Mouse (Mus musculus) limb, embryonic 14.5 days (tissue): ENCODE measurements at regions not wholly inside any gene's neighbourhood (a gene's known extent, or its start where the extent isn't known, plus 50 kb on each side); places are given as distances from the start of the nearest gene placed in this dataset.

ENCODE experiments used
- ATAC-seq: fragments of 200-750 bp; cut with Nextera tagmentation; 2 replicates; pipeline ENCODE4 v1.8.0; 2017; ENCODE audit warnings: low read depth, moderate number of reproducible peaks, moderate TSS enrichment; ENCODE audit not compliant: low FRiP score
- DNase-seq: peaks from one replicate; pipeline ENCODE4 v3.0.0-alpha.2; 2015; ENCODE audit warnings: low spot score
- H3K27ac ChIP-seq: fragments of 300-500 bp; sonication (generic); replicated peaks from 2 replicates; pipeline ENCODE4 v1.5.1; 2014; ENCODE audit warnings: low read depth, mild to moderate bottlenecking, low read length, moderate library complexity, mixed read lengths
- H3K27me3 ChIP-seq: fragments of 300-500 bp; sonication (generic); 2 replicates; pipeline ENCODE4 v1.6.1; 2014; ENCODE audit warnings: low read length, mixed read lengths; ENCODE audit not compliant: control insufficient read depth, insufficient read depth
- H3K36me3 ChIP-seq: fragments of 300-500 bp; sonication (generic); 2 replicates; pipeline ENCODE4 v1.6.1; 2014; ENCODE audit warnings: mild to moderate bottlenecking, low read length, moderate library complexity, mixed read lengths; ENCODE audit not compliant: control insufficient read depth, insufficient read depth
- H3K4me1 ChIP-seq: fragments of 300-500 bp; sonication (generic); 2 replicates; pipeline ENCODE4 v1.6.1; 2014; ENCODE audit warnings: antibody characterized with exemption, low read length, mixed read lengths; ENCODE audit not compliant: control insufficient read depth, insufficient read depth
- H3K4me2 ChIP-seq: fragments of 300-500 bp; sonication (generic); replicated peaks from 2 replicates; pipeline ENCODE4 v1.6.1; 2014; ENCODE audit warnings: low read depth, mild to moderate bottlenecking, low read length, moderate library complexity; ENCODE audit not compliant: severe bottlenecking
- H3K4me3 ChIP-seq: fragments of 300-500 bp; sonication (generic); replicated peaks from 2 replicates; pipeline ENCODE4 v1.5.1; 2014; ENCODE audit warnings: low read length
- H3K9ac ChIP-seq: fragments of 300-500 bp; sonication (generic); 2 replicates; pipeline ENCODE4 v1.6.1; 2014; ENCODE audit warnings: mild to moderate bottlenecking, low read depth, low read length, moderate library complexity; ENCODE audit not compliant: severe bottlenecking
- H3K9me3 ChIP-seq: fragments of 300-500 bp; sonication (generic); 2 replicates; pipeline ENCODE4 v1.6.1; 2016; ENCODE audit warnings: low read length; ENCODE audit not compliant: control insufficient read depth
- POLR2A ChIP-seq: fragments of 200-500 bp; IDR thresholded peaks from 2 replicates; pipeline ENCODE4 v1.8.0; 2012; ENCODE audit warnings: inconsistent platforms, mild to moderate bottlenecking, moderate library complexity, borderline replicate concordance; ENCODE audit not compliant: insufficient read depth, insufficient read length; ENCODE audit errors: extremely low read depth
- WGBS: fragments of 180-500 bp; shearing (Covaris S2); extraction: QIAGEN DNeasy Blood & Tissue Kit; methylation state at CpG from one replicate; pipeline ENCODE4 v1.1.7; 2014; 5-methylcytosine and 5-hydroxymethylcytosine counted together

DNA sequence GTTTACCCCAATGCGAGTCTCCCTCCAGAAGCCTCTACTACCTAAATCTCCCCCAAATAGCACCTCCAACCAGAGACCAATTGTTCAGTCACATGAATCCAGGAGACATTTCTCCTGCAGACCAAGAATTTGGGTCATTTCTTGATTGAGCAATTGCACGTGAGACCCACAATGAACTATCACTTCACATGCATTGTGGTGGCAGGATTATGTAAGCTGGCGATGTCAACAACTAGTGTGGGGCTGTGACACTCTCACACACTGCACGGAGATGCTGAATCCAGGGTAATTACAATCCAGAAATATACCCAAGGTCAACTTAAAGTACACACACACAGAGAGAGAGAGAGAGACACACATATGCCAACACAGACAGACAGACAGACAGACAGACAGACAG is 148.5 kb upstream of the Dyrk2 start:
- H3K4me3 ChIP-seq: no peak overlapping the region
- ATAC-seq: no peak
- H3K36me3 ChIP-seq: no peaks in the 10 kb centered on the region
- no peaks in the 10 kb centered on the region for H3K27me3 ChIP-seq
- no peak overlapping the region for H3K4me2 ChIP-seq
- no peak overlapping the region for H3K9ac ChIP-seq
- no peaks in the 10 kb centered on the region for H3K9me3 ChIP-seq
- WGBS: 89% methylated on average over 4 of the region's 4 CpGs
- no peak overlapping the region for H3K27ac ChIP-seq
- H3K4me1 ChIP-seq: no peaks in the 10 kb centered on the region
- no peak for DNase-seq
- TF ChIP-seq POLR2A: no peak

DNA sequence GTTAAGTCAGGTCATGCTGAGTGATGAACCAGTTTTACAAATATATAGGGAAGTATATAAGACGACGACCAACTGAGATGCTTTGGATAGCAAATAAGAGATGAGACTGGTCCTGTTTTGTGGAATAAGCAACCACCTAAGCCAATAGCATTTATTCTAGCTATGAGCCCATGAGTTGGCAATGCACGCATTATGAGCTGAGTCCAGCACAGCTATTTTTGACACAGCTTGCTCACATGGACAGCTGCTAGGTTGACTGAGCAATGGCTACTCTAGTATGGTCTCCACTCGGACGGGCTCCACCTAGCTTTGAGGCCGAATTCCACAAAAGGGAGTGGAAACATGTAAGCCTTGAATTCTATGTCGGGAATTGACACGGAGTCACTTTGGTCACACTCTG is 146.1 kb upstream of the Dyrk2 start:
- H3K4me2 ChIP-seq: no peak overlapping the region
- no peaks in the 10 kb centered on the region for H3K36me3 ChIP-seq
- ATAC-seq: 0 out of 2 replicates have a peak, but pooled peaks have one; percentile 23
- no peak overlapping the region for H3K27ac ChIP-seq
- no peak for DNase-seq
- no peaks in the 10 kb centered on the region for H3K9me3 ChIP-seq
- no peaks in the 10 kb centered on the region for H3K27me3 ChIP-seq
- no peak overlapping the region for H3K9ac ChIP-seq
- H3K4me1 ChIP-seq: peaks cover 8% of the 10 kb centered on the region; the same call in 1 of the 2 replicates
- no peak overlapping the region for H3K4me3 ChIP-seq
- WGBS: 91% methylated on average over 8 of the region's 8 CpGs
- TF ChIP-seq POLR2A: no peak

DNA sequence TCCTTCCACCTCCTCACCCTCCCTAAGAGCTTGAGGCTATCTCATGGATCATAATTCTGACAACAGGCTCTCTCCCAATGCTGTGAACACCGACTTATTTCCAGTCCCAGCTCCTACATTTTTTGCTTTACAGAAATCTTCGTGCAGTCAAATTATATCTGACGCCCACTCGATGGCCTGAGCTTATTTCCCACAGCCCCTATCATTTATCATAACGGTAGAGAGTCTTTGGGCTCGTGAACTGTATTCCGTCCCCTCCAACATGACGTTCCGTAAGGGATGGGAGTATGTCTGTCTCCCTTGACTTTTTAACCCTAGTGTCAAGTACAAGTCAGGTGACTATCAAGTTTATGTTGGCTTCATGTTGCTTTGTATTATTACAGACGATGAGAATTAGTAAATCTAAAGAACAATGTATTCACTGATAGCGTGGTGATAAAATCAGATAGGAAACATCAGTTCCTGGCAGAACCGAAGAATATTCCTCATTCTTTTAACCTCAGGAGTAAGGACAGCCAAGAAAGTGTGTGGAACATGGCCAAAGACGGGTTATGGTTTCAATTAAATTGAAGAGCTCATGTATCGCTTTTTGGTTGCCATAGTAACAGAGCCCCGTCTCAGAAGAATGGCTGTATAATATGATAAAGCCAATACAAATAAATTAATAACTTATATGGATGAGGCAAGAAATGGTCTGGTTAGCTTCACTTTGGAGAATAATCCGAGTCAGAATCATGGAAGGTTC is 145.5 kb upstream of the Dyrk2 start:
- ATAC-seq (peak; percentile 56; the same call in 1 of the 2 replicates), DNase-seq (peak; percentile 92)
- no peaks in the 10 kb centered on the region for H3K27me3 ChIP-seq
- H3K36me3 ChIP-seq: no peaks in the 10 kb centered on the region
- H3K27ac ChIP-seq: no peak overlapping the region
- H3K4me3 ChIP-seq: no peak overlapping the region
- H3K9ac ChIP-seq: no peak overlapping the region
- no peak overlapping the region for H3K4me2 ChIP-seq
- no peaks in the 10 kb centered on the region for H3K9me3 ChIP-seq
- no peak for TF ChIP-seq POLR2A
- peaks cover 13% of the 10 kb centered on the region; the same call in 1 of the 2 replicates for H3K4me1 ChIP-seq
- 57% methylated on average over 16 of the region's 16 CpGs for WGBS

DNA sequence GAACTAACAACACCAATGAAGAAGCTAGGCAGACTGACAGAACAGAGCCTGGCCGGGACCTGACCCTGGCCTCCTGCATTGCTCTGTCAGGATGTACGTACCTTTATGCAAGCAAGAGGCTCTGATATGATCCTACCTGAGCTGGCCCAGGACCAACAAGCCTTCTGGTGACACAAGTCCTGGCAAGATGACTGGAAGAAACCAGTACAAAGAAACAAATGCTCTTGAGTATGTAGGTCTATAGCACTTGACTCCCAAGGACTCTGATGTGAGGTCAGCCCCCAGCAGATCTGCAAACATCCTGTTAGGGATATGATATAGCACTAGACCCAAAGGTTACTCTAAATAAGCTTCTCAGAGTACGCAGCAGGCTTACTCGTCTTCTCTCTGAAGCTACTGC is 144.7 kb upstream of the Dyrk2 start:
- no peaks in the 10 kb centered on the region for H3K9me3 ChIP-seq
- no peak overlapping the region for H3K4me2 ChIP-seq
- no peaks in the 10 kb centered on the region for H3K27me3 ChIP-seq
- ATAC-seq (no peak), DNase-seq (no peak)
- WGBS: 91% methylated on average over 4 of the region's 4 CpGs
- no peaks in the 10 kb centered on the region for H3K36me3 ChIP-seq
- H3K27ac ChIP-seq: no peak overlapping the region
- no peak for TF ChIP-seq POLR2A
- H3K4me3 ChIP-seq: no peak overlapping the region
- no peak overlapping the region for H3K9ac ChIP-seq
- H3K4me1 ChIP-seq: peaks cover 13% of the 10 kb centered on the region

DNA sequence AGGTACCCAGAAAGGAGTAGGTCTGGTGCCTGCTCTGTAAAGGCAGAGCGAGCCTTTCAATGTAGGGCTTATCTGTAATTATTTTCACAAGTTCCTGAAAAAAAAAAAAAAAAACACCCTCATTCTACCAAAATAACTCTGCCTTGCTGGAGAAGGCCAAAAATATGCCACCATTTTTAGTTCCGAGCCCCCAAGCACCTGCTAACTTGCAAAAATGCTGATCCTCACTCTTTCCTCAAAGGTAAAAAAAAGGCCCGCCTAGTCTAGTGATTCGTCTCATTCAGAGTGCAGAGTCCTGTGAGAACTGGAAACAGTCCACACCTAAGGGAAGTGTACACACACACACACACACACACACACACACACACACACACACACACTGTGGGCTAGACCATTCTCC is 143.7 kb upstream of the Dyrk2 start:
- WGBS: 71% methylated on average over 4 of the region's 4 CpGs
- TF ChIP-seq POLR2A: no peak
- Histone ChIP-seq H3K9ac (no peak overlapping the region), H3K9me3 (no peaks in the 10 kb centered on the region), H3K4me3 (no peak overlapping the region), H3K4me1 (peaks cover 18% of the 10 kb centered on the region), H3K27me3 (no peaks in the 10 kb centered on the region), H3K27ac (no peak overlapping the region), H3K4me2 (no peak overlapping the region), H3K36me3 (no peaks in the 10 kb centered on the region)
- DNase-seq (no peak), ATAC-seq (no peak)
